Mouse (Mus musculus): ENCODE results near the gene Slc25a51.

GRCm38 (mm10) chr4:45392994-45393393 is 15.6 kb downstream of the Slc25a51 start:
- TF ChIP-seq CTCF (IDR thresholded peaks at IDR 0.05; ENCODE audit: extremely low read depth, insufficient read depth, low read length): no peak
- no peak for TF ChIP-seq POLR2A (IDR thresholded peaks at IDR 0.05; ENCODE audit: extremely low read depth, insufficient read depth, low read length)
